Mouse (Mus musculus): Measurements from ENCODE around the gene Olfr707. TPM values are rescaled to one million over a fixed set of nuclear protein-coding genes. Genes with fewer than 3 reads are reported as not detected.
"Not testable (repeated sequence)": the region's sequence is repeated elsewhere in the genome, so short reads cannot be mapped to it uniquely, and the experiment has no call there.

Gene Olfr707
- not detected in 2 replicates for polyA plus RNA-seq (2015; fragmentation: Nextera tagmentation; extraction: Ambion mirVana)

DNA sequence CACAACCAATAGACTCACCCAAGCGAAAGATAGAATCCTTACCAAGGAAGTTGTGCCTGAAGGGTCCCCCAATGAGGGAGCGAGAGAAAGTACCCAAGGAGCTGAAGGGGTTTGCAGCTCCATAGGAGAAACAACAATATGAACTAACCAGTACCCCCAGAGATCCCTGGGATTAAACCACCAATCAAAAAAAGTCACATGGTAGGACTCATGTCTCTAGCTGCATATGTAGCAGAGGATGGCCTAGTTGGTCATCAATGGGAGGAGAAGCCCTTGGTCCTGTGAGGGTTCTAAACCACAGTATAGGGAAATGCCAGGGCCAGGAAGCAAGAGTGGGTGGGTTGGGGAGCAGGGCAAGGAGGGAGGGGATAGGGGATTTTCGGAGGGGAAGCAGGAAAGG lies at the start of gene Olfr707:
Gene Olfr707 (minus strand): TSS at position 101 of the 400 bp plus-strand sequence.
- 87% methylated on average over 3 of the region's 3 CpGs for WGBS
- ATAC-seq (replicated peaks); H3K4me1 ChIP-seq; H3K27me3 ChIP-seq (replicated peaks); H3K36me3 ChIP-seq (replicated peaks); H3K9me3 ChIP-seq; H3K27ac ChIP-seq; H3K4me2 ChIP-seq; H3K9ac ChIP-seq; H3K4me3 ChIP-seq: not testable (repeated sequence)

DNA sequence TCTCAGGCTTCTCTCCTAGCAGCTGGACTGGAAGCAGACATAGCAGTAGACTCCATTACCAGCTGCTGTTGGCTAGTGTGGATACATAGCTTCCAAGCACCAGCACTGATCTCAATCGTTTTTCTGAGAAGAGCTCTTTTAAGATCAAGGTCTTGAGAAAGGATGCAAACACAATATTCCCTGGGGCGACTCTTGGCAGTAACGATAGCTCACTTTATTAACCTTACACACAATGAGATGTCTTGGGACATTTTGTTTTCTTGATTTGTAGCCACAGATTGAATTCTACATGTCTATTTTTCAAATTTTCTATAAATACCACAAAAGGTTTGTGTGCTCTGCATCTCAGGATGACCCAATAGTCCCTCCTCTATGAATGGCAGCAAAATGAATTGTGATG lies 47.2 kb upstream of the Olfr707 start, which contains the start of gene Olfr710:
Gene Olfr710 (minus strand): TSS at position 101 of the 400 bp plus-strand sequence.
- ATAC-seq (replicated peaks): no peak
- Histone ChIP-seq H3K9ac (no peak within 1 kb of the TSS), H3K9me3 (no peaks in the 10 kb centered on the region), H3K36me3 (replicated peaks) (no peaks in the 10 kb centered on the region), H3K4me1 (no peaks in the 10 kb centered on the region), H3K4me3 (no peak within 1 kb of the TSS), H3K27me3 (replicated peaks) (no peaks in the 10 kb centered on the region), H3K27ac (no peak within 1 kb of the TSS), H3K4me2 (no peak within 1 kb of the TSS)
- 78% methylated on average over 3 of the region's 3 CpGs for WGBS

DNA sequence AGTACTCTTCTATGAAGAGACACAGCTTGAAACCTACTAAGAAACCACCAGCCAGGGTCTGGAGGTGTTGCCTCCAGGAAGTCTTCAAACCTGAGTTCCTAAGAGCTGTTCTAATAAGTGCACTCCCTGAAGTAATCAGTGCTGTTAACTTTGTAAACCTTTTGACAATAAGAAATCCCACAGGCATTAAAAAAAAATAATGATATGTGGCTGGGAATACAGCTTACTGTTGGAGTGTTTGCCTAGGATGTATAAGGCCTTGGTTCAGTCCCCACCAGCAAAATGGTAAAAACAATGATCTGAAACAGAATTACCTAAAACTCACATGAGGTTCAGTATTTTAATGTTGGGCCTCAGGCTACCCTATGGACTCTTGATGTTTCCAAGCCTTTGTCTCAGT lies 31.1 kb upstream of the Olfr707 start, which contains the start of gene Olfr709-ps1:
Gene Olfr709-ps1 (minus strand): TSS at position 101 of the 400 bp plus-strand sequence.
- no peak for ATAC-seq (replicated peaks)
- H3K9me3 ChIP-seq: no peaks in the 10 kb centered on the region
- no peaks in the 10 kb centered on the region for H3K27me3 ChIP-seq (replicated peaks)

DNA sequence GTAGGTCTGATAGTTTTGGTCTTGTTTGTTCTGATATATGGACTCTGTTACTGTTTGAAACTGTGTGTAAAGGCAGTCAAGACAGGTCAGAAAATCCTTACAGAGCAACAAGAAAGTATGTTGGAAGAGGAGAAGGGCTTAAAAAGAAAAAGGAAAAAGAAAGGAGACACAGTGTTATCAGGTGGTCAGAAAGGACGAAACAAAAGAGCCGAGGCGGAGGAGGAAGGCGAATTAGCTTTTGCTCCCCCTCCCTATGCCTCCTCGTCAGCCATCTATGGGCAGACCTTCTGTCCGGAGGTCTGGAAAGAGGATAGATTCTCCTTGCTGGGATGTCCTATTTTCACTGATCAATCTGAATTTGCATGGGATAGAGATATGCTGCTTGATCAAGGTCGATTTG lies 19.9 kb upstream of the Olfr707 start:
- not testable (repeated sequence) for ATAC-seq (replicated peaks); H3K36me3 ChIP-seq (replicated peaks); H3K4me3 ChIP-seq; H3K27me3 ChIP-seq (replicated peaks); H3K4me1 ChIP-seq; H3K27ac ChIP-seq; H3K9ac ChIP-seq; H3K4me2 ChIP-seq; H3K9me3 ChIP-seq
- WGBS: 92% methylated on average over 7 of the region's 7 CpGs

More for the DNA sequence above, 31.1 kb upstream of the Olfr707 start, which contains the start of gene Olfr709-ps1:
- Histone ChIP-seq H3K4me2 (no peak within 1 kb of the TSS), H3K27ac (no peak within 1 kb of the TSS), H3K36me3 (replicated peaks) (no peaks in the 10 kb centered on the region), H3K4me3 (no peak within 1 kb of the TSS), H3K9ac (no peak within 1 kb of the TSS), H3K4me1 (no peaks in the 10 kb centered on the region)

DNA sequence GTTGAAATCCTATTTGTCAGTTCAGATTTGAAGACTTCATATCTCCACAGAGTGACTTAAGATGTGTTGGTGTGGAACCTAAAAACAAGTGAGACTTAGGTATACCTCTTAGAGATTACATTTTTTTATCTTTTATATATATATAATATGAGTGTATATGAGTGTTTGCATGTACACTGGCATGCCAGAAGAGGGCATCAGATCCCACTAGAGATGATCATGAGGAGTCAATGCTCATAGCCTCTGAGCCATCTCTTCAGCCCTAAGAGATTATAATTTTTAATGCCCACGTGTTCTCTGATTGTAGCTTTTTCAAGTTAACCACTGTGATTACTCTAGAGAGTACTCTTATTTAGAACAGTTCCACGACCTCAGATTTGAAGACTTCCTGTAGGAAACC lies 6.6 kb upstream of the Olfr707 start, which contains the start of gene Olfr1532-ps1:
Gene Olfr1532-ps1 (plus strand): TSS at position 326 of the 400 bp plus-strand sequence.
- Histone ChIP-seq H3K27ac (no peak within 1 kb of the TSS), H3K27me3 (replicated peaks) (no peaks in the 10 kb centered on the region), H3K36me3 (replicated peaks) (no peaks in the 10 kb centered on the region), H3K9ac (no peak within 1 kb of the TSS), H3K4me3 (no peak within 1 kb of the TSS), H3K9me3 (no peaks in the 10 kb centered on the region), H3K4me2 (no peak within 1 kb of the TSS), H3K4me1 (no peaks in the 10 kb centered on the region)
- ATAC-seq (replicated peaks): no peak
- 59% methylated on average over 2 of the region's 2 CpGs for WGBS

DNA sequence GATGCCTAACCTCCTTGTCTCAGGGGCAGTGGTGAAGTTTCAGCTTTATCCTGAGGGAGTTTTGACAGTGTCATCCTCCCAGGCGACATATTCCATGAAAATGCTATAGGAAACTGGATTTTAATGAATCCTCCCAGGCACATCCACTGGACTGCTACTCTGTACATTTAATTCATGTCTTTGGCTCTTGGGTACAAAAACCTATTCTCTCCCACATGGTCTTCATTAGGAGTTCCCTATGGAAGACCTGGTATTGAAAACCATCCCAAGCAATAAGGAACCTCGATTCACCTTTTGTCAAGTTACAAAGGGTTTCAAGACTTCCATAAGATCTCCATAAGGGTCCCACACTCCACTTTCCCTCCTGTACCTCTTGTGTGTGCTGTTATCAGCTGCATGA lies 13.0 kb downstream of the Olfr707 start, which contains the start of gene Olfr706:
Gene Olfr706 (minus strand): TSS at position 101 of the 400 bp plus-strand sequence.
- no peak for ATAC-seq (replicated peaks)
- Histone ChIP-seq H3K36me3 (replicated peaks) (no peaks in the 10 kb centered on the region), H3K4me3 (no peak within 1 kb of the TSS), H3K27ac (no peak within 1 kb of the TSS), H3K9me3 (no peaks in the 10 kb centered on the region), H3K9ac (no peak within 1 kb of the TSS), H3K4me1 (no peaks in the 10 kb centered on the region), H3K4me2 (no peak within 1 kb of the TSS), H3K27me3 (replicated peaks) (no peaks in the 10 kb centered on the region)
- WGBS: 88% methylated on average over 2 of the region's 2 CpGs

DNA sequence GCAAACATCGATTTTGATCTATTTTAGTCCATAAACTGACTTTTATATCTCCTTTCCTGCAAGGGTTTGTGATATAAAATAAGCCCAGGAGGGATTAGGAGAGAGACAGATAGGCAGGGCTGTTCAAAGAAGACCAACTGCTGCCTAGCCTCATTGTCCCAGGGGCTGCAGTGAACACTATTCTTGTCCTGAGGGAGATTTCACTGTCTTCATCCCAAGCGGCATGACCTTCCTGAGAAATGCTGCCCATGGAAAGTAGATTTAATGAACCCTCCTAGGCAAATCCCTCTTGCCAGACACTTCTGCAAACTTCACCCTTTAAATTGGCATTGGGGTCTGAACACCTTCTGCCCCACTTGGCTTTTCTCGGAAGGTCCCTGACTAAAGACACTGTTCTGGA lies 24.2 kb downstream of the Olfr707 start, which contains the start of gene Olfr705:
Gene Olfr705 (minus strand): TSS at position 101 of the 400 bp plus-strand sequence.
- 76% methylated on average over 3 of the region's 3 CpGs for WGBS
- no peaks in the 10 kb centered on the region for H3K36me3 ChIP-seq (replicated peaks)
- no peaks in the 10 kb centered on the region for H3K27me3 ChIP-seq (replicated peaks)
- no peak within 1 kb of the TSS for H3K9ac ChIP-seq
- H3K27ac ChIP-seq: no peak within 1 kb of the TSS
- H3K4me2 ChIP-seq: no peak within 1 kb of the TSS
- no peak for ATAC-seq (replicated peaks)
- H3K4me1 ChIP-seq: no peaks in the 10 kb centered on the region
- H3K9me3 ChIP-seq: no peaks in the 10 kb centered on the region
- no peak within 1 kb of the TSS for H3K4me3 ChIP-seq

DNA sequence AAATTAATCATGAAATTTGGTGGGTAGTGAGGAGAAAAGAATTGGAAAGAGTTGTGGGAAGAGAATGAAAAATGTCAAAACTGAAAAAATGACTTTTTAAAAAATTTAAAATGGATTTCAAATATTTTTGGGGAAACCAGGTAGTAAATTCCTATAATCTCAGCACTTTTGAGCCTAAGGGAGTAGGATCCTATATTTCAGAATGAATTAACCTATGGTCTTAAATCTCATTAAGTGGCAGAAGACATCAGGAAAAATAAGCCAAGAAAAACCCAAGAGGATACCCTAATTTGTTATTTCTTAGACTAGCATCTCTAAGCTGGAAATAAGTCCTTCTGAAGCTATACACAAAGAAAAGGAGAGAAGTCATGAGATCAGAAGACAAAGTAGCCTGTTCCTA lies 38.2 kb downstream of the Olfr707 start, which contains the start of gene Olfr704:
Gene Olfr704 (plus strand): TSS at position 301 of the 400 bp plus-strand sequence.
- ATAC-seq (replicated peaks): no peak
- H3K27me3 ChIP-seq (replicated peaks): no peaks in the 10 kb centered on the region
- H3K9me3 ChIP-seq: no peaks in the 10 kb centered on the region
- no peak within 1 kb of the TSS for H3K9ac ChIP-seq
- H3K36me3 ChIP-seq (replicated peaks): no peaks in the 10 kb centered on the region
- H3K4me1 ChIP-seq: no peaks in the 10 kb centered on the region
- no peak within 1 kb of the TSS for H3K4me3 ChIP-seq
- no peak within 1 kb of the TSS for H3K27ac ChIP-seq
- no peak within 1 kb of the TSS for H3K4me2 ChIP-seq

GRCm38 (mm10) chr7:106843060-106843459 lies 58.0 kb downstream of the Olfr707 start, which contains the start of gene Olfr703:
TSS of gene Olfr703 (plus strand) at chr7:106843360.
- Histone ChIP-seq H3K4me2 (no peak within 1 kb of the TSS), H3K4me1 (no peaks in the 10 kb centered on the region), H3K27ac (no peak within 1 kb of the TSS), H3K36me3 (replicated peaks) (no peaks in the 10 kb centered on the region), H3K9me3 (0 out of 2 replicates have a peak, but pooled peaks cover 4% of the 10 kb centered on the region), H3K9ac (no peak within 1 kb of the TSS), H3K27me3 (replicated peaks) (no peaks in the 10 kb centered on the region), H3K4me3 (no peak within 1 kb of the TSS)
- no peak for ATAC-seq (replicated peaks)
- WGBS: 74% methylated on average over 2 of the region's 2 CpGs

Other genes with a start within 250 kb of the Olfr707 start
- 0.05 TPM in 1 of 2 replicates, not detected in the other for gene Olfr693, start 220.7 kb downstream of the Olfr707 start, polyA plus RNA-seq (2015; fragmentation: Nextera tagmentation; extraction: Ambion mirVana)
- gene Olfr694, start 209.4 kb downstream of the Olfr707 start, polyA plus RNA-seq (2015; fragmentation: Nextera tagmentation; extraction: Ambion mirVana): not detected in 2 replicates
- gene Olfr695, start 184.8 kb downstream of the Olfr707 start, polyA plus RNA-seq (2015; fragmentation: Nextera tagmentation; extraction: Ambion mirVana): not detected in 2 replicates
- not detected in 2 replicates for gene Olfr697, start 158.8 kb downstream of the Olfr707 start, polyA plus RNA-seq (2015; fragmentation: Nextera tagmentation; extraction: Ambion mirVana)
- gene Olfr698, start 145.8 kb downstream of the Olfr707 start, polyA plus RNA-seq (2015; fragmentation: Nextera tagmentation; extraction: Ambion mirVana): not detected in 2 replicates
- not detected in 2 replicates for gene Olfr699, start 108.0 kb downstream of the Olfr707 start, polyA plus RNA-seq (2015; fragmentation: Nextera tagmentation; extraction: Ambion mirVana)
- not detected in 2 replicates for gene Olfr700, start 92.4 kb downstream of the Olfr707 start, polyA plus RNA-seq (2015; fragmentation: Nextera tagmentation; extraction: Ambion mirVana)
- not detected in 2 replicates for gene Olfr701, start 87.1 kb downstream of the Olfr707 start, polyA plus RNA-seq (2015; fragmentation: Nextera tagmentation; extraction: Ambion mirVana)
- gene Olfr702, start 67.3 kb downstream of the Olfr707 start, polyA plus RNA-seq (2015; fragmentation: Nextera tagmentation; extraction: Ambion mirVana): not detected in 2 replicates
- gene Olfr703, start 57.9 kb downstream of the Olfr707 start, polyA plus RNA-seq (2015; fragmentation: Nextera tagmentation; extraction: Ambion mirVana): not detected in 2 replicates
- gene Olfr704, start 38.1 kb downstream of the Olfr707 start, polyA plus RNA-seq (2015; fragmentation: Nextera tagmentation; extraction: Ambion mirVana): not detected in 2 replicates
- gene Olfr705, start 24.4 kb downstream of the Olfr707 start, polyA plus RNA-seq (2015; fragmentation: Nextera tagmentation; extraction: Ambion mirVana): not detected in 2 replicates
- gene Olfr706, start 13.1 kb downstream of the Olfr707 start, polyA plus RNA-seq (2015; fragmentation: Nextera tagmentation; extraction: Ambion mirVana): not detected in 2 replicates
- gene Olfr1532-ps1, start 6.8 kb upstream of the Olfr707 start, polyA plus RNA-seq (2015; fragmentation: Nextera tagmentation; extraction: Ambion mirVana): not detected in 2 replicates
- not detected in 2 replicates for gene Olfr709-ps1, start 31.0 kb upstream of the Olfr707 start, polyA plus RNA-seq (2015; fragmentation: Nextera tagmentation; extraction: Ambion mirVana)
- gene Olfr710, start 47.1 kb upstream of the Olfr707 start, polyA plus RNA-seq (2015; fragmentation: Nextera tagmentation; extraction: Ambion mirVana): not detected in 2 replicates
- gene Olfr6, start 62.7 kb upstream of the Olfr707 start, polyA plus RNA-seq (2015; fragmentation: Nextera tagmentation; extraction: Ambion mirVana): not detected in 2 replicates
- not detected in 2 replicates for gene Olfr711, start 74.2 kb upstream of the Olfr707 start, polyA plus RNA-seq (2015; fragmentation: Nextera tagmentation; extraction: Ambion mirVana)
- not detected in 2 replicates for gene Olfr2, start 104.8 kb upstream of the Olfr707 start, polyA plus RNA-seq (2015; fragmentation: Nextera tagmentation; extraction: Ambion mirVana)
- not detected in 2 replicates for gene Olfr713, start 129.9 kb upstream of the Olfr707 start, polyA plus RNA-seq (2015; fragmentation: Nextera tagmentation; extraction: Ambion mirVana)
- gene Olfr714, start 169.7 kb upstream of the Olfr707 start, polyA plus RNA-seq (2015; fragmentation: Nextera tagmentation; extraction: Ambion mirVana): not detected in 2 replicates
- not detected in 2 replicates for gene Olfr17, start 192.0 kb upstream of the Olfr707 start, polyA plus RNA-seq (2015; fragmentation: Nextera tagmentation; extraction: Ambion mirVana)
- not detected in 2 replicates for gene Olfr715b, start 209.1 kb upstream of the Olfr707 start, polyA plus RNA-seq (2015; fragmentation: Nextera tagmentation; extraction: Ambion mirVana)
- gene Olfr715, start 229.8 kb upstream of the Olfr707 start, polyA plus RNA-seq (2015; fragmentation: Nextera tagmentation; extraction: Ambion mirVana): not detected in 2 replicates
- not detected in 2 replicates for gene Olfr716, start 237.1 kb upstream of the Olfr707 start, polyA plus RNA-seq (2015; fragmentation: Nextera tagmentation; extraction: Ambion mirVana)